Mouse (Mus musculus) 3134 (cell line): ENCODE data around the gene Hist1h4d.
"Not testable (repeated sequence)": the region's sequence is repeated elsewhere in the genome, so short reads cannot be mapped to it uniquely, and the experiment has no call there.

Experiments used
- DNase-seq: peaks from one replicate; pipeline ENCODE4 v3.0.0-alpha.2; 2011; ENCODE audit warnings: low spot score; ENCODE audit not compliant: insufficient read length; ENCODE audit errors: extremely low read depth

The Hist1h4d gene

DNA sequence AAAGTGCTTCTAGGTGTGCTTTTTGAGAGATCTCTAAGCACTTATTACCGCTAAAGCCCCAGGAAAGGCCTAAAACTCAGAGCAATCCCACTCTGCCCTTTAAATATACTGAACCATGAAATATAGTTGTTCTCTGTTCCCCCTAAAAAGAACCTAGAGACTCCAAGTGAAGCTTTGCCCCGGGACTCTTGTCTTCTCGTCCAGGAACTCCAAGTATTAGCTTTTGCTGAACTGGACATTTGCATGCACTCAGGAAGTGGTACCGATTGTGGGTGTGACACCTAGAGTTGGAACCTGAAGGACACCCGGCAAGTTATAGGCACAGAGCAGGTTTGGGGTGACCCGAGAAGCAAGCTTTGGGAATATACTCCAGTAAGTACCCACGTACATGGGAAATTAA lies 9.8 kb downstream of the Hist1h4d start:
- no peak for DNase-seq

- DNase-seq: not testable (repeated sequence)
These were observed 10.5 kb downstream of the Hist1h4d start for GRCm38 (mm10) chr13:23591886-23592285.

- no peak for DNase-seq
These were observed 11.2 kb downstream of the Hist1h4d start for GRCm38 (mm10) chr13:23592614-23593013.

GRCm38 (mm10) chr13:23593051-23593770 lies 11.8 kb downstream of the Hist1h4d start:
- DNase-seq: no peak

DNA sequence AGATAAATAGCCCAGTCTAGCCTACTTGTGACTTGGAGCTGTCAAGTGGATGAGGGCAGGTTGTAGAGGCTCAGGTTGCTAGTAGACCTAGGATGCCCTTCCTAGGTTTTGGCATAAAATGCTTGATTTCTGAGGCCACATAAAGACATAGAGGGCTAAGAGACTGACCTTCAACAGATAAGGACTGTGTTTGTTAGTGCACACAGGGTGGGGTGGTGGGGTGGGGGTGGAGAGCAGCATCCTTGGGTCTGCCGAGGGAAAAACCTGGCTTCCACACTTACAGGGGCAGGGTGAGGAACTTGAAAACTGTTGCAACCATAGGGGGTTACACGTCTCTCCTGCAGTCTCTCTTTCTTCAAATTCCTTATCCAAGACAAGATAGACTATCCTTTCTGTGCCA lies 13.8 kb downstream of the Hist1h4d start:
- no peak for DNase-seq

- no peak for DNase-seq
These were observed 14.4 kb downstream of the Hist1h4d start for GRCm38 (mm10) chr13:23595622-23596372.

- DNase-seq: peak; percentile 25
These were observed 16.6 kb downstream of the Hist1h4d start for GRCm38 (mm10) chr13:23597957-23598356.

DNA sequence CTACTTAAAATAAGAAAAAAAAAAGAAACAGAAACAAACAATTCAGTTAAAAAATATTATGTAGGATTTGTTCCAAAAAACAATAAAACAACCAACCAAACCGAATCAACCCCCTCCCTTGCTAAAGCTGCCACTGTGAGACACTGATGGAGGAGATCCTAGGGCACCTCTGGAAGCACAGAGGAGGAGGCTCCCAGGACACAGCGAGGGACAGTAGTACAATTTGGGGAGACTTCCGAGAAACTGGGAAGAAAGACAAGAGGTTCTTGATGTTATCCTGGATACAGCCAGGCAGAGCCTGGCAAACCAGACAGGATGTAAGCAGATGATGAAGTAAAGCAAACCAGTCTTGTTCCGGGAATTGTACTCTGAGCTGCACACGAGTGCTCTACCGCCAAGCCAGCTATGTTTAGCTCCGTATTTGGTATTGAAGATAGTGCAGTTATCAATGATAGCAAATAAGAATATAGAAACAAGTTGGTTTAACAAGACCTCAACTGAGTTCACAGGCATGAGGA lies 21.8 kb downstream of the Hist1h4d start:
- no peak for DNase-seq

- no peak for DNase-seq
These were observed 23.1 kb downstream of the Hist1h4d start for GRCm38 (mm10) chr13:23604452-23604851.

DNA sequence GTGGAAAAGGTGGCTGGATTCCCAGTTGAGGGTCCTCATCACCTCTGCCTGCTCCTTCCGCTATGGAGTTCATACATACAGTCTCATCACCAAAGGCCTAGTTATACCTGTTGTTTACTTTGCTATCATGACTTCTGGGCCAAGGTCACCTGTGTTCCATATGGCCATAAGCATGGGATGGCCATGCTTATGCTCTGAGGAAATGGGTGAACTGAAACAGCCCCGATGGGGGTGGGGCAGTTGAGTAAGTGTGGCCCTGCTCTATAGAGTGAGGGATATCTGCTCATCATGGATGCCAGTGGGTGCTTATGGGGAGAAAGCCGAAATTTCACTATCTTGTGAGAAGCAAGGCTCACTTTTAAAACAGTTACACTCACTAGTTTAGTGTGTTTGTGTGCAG lies 23.7 kb downstream of the Hist1h4d start:
- DNase-seq: no peak

DNA sequence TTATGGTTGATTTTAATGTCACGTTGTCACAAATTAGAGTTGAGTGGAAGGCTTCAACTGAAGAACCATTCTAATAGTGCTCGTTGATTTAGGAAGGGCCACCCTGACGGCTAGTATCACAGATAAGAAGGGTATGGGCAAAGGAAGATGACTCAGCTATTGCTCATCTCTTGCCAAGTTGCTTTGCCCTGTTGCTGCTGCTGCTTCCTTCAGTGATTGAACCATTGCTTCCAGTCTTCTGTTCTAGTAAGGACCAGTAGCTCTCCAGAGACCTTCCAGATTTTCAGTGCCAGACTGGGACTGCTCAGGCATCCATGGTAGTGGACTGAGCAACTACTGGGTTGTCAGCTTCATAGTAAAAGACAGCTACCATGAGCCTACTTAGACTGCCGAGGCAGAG lies 27.8 kb downstream of the Hist1h4d start:
- peak; percentile 15 for DNase-seq

DNA sequence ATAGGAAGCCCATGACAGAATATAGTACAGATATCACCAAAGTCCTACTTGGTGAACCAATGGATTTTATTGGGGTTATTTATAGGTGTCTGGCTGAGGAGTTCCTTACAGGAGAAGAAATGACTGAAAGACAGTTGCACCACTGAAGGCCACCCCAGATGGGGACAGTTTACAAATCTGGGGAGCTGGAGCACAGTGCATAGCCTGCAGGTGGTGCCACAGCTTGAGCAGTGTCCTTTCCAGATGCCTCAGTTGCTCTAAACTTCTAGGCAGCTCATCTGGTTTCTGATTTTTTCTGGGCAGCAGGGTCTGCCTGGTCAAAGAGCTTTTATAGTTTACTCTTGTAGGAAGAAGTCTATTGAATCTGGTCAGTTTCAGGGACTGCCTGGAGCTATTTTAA lies 28.4 kb downstream of the Hist1h4d start:
- DNase-seq: no peak

- no peak for DNase-seq
These were observed 29.0 kb downstream of the Hist1h4d start for GRCm38 (mm10) chr13:23610393-23610792.

DNA sequence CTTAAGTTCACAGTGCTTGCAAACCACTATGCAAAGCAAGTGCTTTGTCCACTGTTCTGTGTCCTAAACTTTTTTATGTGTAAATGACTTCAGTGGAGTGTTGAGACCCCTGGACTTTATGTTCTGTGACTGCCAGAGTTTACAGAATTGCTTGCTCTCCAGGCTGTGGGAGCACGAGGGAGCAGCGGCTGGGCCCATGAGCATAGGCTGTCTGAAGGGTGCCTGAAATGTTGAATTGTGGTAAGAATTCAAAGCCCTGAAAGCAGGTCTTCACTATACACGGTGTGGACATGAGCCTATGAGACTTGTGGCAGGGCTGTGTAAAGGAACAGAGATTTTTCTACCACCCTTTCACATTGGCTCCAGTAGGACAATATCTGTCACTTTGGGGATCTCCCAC lies 30.2 kb downstream of the Hist1h4d start:
- no peak for DNase-seq

DNA sequence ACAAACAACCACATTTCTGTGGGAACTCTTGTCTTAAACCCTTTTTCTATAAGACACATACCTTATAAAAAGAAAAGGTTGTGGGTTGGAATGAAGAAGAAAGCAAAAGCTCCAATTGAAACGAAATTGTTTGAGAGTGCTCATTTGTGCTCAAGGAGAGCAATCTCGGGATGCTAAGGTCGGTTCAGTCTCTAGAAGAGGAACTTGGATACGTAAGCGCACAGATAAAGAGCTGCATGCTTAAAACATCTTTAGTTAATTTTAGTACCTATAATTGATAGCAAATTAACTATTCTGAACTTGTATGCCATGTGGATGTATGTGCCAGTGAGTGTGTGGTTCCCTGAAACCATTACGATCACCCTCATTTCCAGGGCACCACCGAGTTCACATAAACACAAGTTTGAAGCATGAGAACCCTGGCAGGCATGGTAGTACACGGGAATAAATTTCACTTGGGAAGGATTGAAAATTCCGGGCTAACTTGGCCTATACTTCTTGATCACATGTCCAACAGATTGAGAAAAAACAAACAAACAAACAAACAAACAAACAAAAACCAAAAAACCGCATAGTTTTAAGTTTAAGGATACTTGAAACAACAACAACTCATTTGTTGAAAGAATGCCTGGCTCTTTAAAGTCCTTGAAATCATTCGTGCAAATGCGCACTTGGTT lies 38.8 kb downstream of the Hist1h4d start:
- DNase-seq: peak; percentile 31

- peak; percentile 75 for DNase-seq
These were observed 39.5 kb downstream of the Hist1h4d start, which contains the start of gene Hist1h2be for GRCm38 (mm10) chr13:23620733-23621531. Gene Hist1h2be, minus strand, starts transcription at chr13:23621124.

GRCm38 (mm10) chr13:23621532-23622174 lies 40.3 kb downstream of the Hist1h4d start:
- DNase-seq: peak; percentile 78

DNA sequence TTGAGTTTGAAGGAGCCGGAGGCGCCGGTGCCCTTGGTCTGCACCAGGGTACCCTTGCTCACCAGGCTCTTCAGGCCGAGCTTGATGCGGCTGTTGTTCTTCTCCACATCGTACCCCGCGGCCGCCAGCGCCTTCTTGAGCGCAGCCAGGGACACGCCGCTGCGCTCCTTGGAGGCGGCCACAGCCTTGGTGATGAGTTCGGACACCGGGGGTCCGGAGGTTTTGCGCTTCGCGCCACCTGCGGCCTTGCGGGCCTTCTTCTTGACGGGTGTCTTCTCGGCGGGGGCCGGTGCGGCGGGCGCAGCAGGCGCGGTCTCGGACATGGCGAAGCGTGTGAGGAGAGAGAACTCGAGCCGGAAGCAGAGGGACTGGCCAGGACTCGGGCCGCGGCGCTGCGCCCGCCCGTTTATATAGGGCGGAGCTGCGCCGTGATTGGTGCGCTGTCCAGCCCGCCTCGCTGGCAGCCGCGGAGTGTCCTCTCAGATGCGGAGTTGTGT lies 40.8 kb downstream of the Hist1h4d start, which contains the start of gene Hist1h1e:
TSS of gene Hist1h1e (minus strand) at position 384 of the 497 bp plus-strand sequence.
- DNase-seq: peak; percentile 99

- peak; percentile 33 for DNase-seq
These were observed 41.6 kb downstream of the Hist1h4d start for GRCm38 (mm10) chr13:23622861-23623450.
